Mouse (Mus musculus) central nervous system, embryonic 11.5 days (tissue): ENCODE measurements around the gene Fbxl19. TPM values are rescaled to one million over a fixed set of nuclear protein-coding genes. Genes with fewer than 3 reads are reported as not detected.

Experiments used
- polyA plus RNA-seq: library from polyadenylated mRNA; depleted of rRNA; stranded (reverse); fragments of >200 nt; gene quantifications from 2 replicates; pipeline ENCODE4 v1.2.3, GENCODE M21; 2012; rRNA removed

Fbxl19 gene
- polyA plus RNA-seq, result 84.5 and 155 TPM in 2 replicates

GRCm38 (mm10) chr7:127744366-127745045 lies at the start of gene Fbxl19:
Gene Fbxl19, plus strand, starts transcription at chr7:127744543.

GRCm38 (mm10) chr7:127708207-127709078 lies 35.9 kb upstream of the Fbxl19 start, which contains the start of gene Bcl7c:
Gene Bcl7c, minus strand, starts transcription at chr7:127708933.

GRCm38 (mm10) chr7:127712461-127713385 lies 31.6 kb upstream of the Fbxl19 start, which contains the start of gene Ctf1:
Gene Ctf1, plus strand, starts transcription at chr7:127712736.

GRCm38 (mm10) chr7:127732066-127732465 lies 12.3 kb upstream of the Fbxl19 start, which contains the start of gene Ctf2:
Gene Ctf2, minus strand, starts transcription at chr7:127732166.

GRCm38 (mm10) chr7:127769651-127770038 lies 25.3 kb downstream of the Fbxl19 start, which contains the start of gene Orai3:
Gene Orai3, plus strand, starts transcription at chr7:127769815.

GRCm38 (mm10) chr7:127776426-127776825 lies 32.1 kb downstream of the Fbxl19 start, which contains the start of gene Setd1a:
Gene Setd1a, plus strand, starts transcription at chr7:127776670.

GRCm38 (mm10) chr7:127785308-127785707 lies 41.0 kb downstream of the Fbxl19 start, which contains the start of gene Gm49388:
Gene Gm49388, plus strand, starts transcription at chr7:127785608.

GRCm38 (mm10) chr7:127800435-127801009 lies 56.2 kb downstream of the Fbxl19 start, which contains the start of gene Hsd3b7:
Gene Hsd3b7, plus strand, starts transcription at chr7:127800604.

Other genes with a start within 250 kb of the Fbxl19 start
- 27.1 and 30.8 TPM in 2 replicates for gene Srcap, start 232.6 kb upstream of the Fbxl19 start, polyA plus RNA-seq
- gene Gm42715, start 225.0 kb upstream of the Fbxl19 start, polyA plus RNA-seq, result 28.0 and 80.1 TPM in 2 replicates
- 0.14 TPM in 1 of 2 replicates, not detected in the other for gene Tmem265, start 183.2 kb upstream of the Fbxl19 start, polyA plus RNA-seq
- gene Phkg2, start 171.2 kb upstream of the Fbxl19 start, polyA plus RNA-seq, result 79.1 and 101 TPM in 2 replicates
- gene Ccdc189, start 155.9 kb upstream of the Fbxl19 start, polyA plus RNA-seq, result 13.9 and 14.3 TPM in 2 replicates
- 53.8 and 65.4 TPM in 2 replicates for gene Rnf40, start 155.8 kb upstream of the Fbxl19 start, polyA plus RNA-seq
- gene Zfp629, start 128.7 kb upstream of the Fbxl19 start, polyA plus RNA-seq, result 37.7 and 70.8 TPM in 2 replicates
- gene Bcl7c, start 35.6 kb upstream of the Fbxl19 start, polyA plus RNA-seq, result 60.0 and 95.8 TPM in 2 replicates
- 11.5 and 13.9 TPM in 2 replicates for gene Ctf1, start 31.8 kb upstream of the Fbxl19 start, polyA plus RNA-seq
- not detected in 2 replicates for gene Ctf2, start 12.4 kb upstream of the Fbxl19 start, polyA plus RNA-seq
- gene Orai3, start 25.3 kb downstream of the Fbxl19 start, polyA plus RNA-seq, result 6.3 and 10.3 TPM in 2 replicates
- 26.7 and 29.9 TPM in 2 replicates for gene Setd1a, start 32.1 kb downstream of the Fbxl19 start, polyA plus RNA-seq
- gene Gm49388, start 41.1 kb downstream of the Fbxl19 start, polyA plus RNA-seq, result 0.63 and 11.8 TPM in 2 replicates
- gene Hsd3b7, start 56.1 kb downstream of the Fbxl19 start, polyA plus RNA-seq, result 8.7 and 16.1 TPM in 2 replicates
- gene Stx4a, start 79.8 kb downstream of the Fbxl19 start, polyA plus RNA-seq, result 69.6 and 99.1 TPM in 2 replicates
- 36.0 and 46.5 TPM in 2 replicates for gene Stx1b, start 80.0 kb downstream of the Fbxl19 start, polyA plus RNA-seq
- gene Zfp646, start 131.7 kb downstream of the Fbxl19 start, polyA plus RNA-seq, result 26.7 and 27.5 TPM in 2 replicates
- 16.2 and 20.9 TPM in 2 replicates for gene Zfp668, start 132.3 kb downstream of the Fbxl19 start, polyA plus RNA-seq
- gene Prss53, start 146.4 kb downstream of the Fbxl19 start, polyA plus RNA-seq, result 1.2 and 1.6 TPM in 2 replicates
- not detected in 2 replicates for gene Gm21974, start 150.9 kb downstream of the Fbxl19 start, polyA plus RNA-seq
- gene Vkorc1, start 151.1 kb downstream of the Fbxl19 start, polyA plus RNA-seq, result 36.5 and 56.2 TPM in 2 replicates
- gene Bckdk, start 159.5 kb downstream of the Fbxl19 start, polyA plus RNA-seq, result 37.4 and 59.5 TPM in 2 replicates
- gene Kat8, start 168.0 kb downstream of the Fbxl19 start, polyA plus RNA-seq, result 45.6 and 52.9 TPM in 2 replicates
- gene Prss8, start 185.6 kb downstream of the Fbxl19 start, polyA plus RNA-seq, result 1.0 and 3.1 TPM in 2 replicates
- 8.6 and 8.8 TPM in 2 replicates for gene Prss36, start 202.2 kb downstream of the Fbxl19 start, polyA plus RNA-seq
- 824 and 846 TPM in 2 replicates for gene Fus, start 222.9 kb downstream of the Fbxl19 start, polyA plus RNA-seq
- 7.1 and 10.2 TPM in 2 replicates for gene Pycard, start 249.3 kb downstream of the Fbxl19 start, polyA plus RNA-seq